Mouse (Mus musculus) adrenal gland, postnatal 25 days (tissue): ENCODE results near the gene Oxa1l. TPM values are rescaled to one million over a fixed set of nuclear protein-coding genes. Genes with fewer than 3 reads are reported as not detected.

ENCODE experiments used
- DNase-seq: peaks from one replicate; pipeline ENCODE4 v3.0.0; 2021; ENCODE audit warnings: mixed read lengths
- total RNA-seq: library from RNA; stranded (reverse); gene quantifications from 2 replicates; pipeline ENCODE4 v1.2.3, GENCODE M21; 2021

The Oxa1l gene
- total RNA-seq, 1 experiment from 2014 or later: 126 TPM

DNA sequence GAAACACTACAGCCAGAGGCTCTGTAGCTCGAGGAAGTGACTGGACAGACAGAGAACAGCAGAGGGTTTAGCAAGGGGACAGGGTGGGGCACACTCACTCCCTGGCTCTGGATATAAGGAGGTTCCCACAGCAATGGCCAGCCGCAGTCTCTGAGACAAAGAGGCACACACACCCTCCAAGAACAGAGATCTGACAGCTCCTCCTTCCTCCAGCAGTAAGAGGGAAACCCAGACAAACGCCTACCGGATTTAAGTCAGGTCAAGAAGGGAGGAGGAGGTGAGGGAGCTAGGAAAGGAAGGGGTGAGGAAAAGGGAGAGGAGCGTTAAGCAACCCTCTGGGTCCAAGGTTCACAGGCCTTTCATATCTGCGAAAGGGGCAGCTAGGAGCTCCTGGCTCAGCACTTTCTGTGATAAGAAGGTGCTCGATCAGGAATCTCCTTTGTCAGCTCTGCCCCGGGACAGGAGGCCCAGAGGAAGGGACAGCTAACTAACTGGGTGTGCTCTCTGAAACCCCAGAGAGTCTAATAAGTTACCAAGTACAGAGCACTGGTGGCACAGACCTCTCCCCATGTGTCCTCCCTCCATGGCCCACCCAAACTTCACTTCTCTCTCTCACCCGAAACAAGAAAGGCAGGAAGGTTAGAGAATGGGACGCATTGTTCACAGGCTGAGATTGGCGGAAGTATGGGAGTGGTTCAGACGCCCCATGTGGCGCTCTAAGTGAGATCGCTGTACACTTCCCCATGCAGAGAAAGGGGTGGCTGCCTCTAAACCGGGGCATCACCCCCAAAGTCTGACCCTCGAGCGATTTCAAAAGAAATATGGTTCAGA, 49.6 kb downstream of the Oxa1l start:
- DNase-seq: no peak

DNA sequence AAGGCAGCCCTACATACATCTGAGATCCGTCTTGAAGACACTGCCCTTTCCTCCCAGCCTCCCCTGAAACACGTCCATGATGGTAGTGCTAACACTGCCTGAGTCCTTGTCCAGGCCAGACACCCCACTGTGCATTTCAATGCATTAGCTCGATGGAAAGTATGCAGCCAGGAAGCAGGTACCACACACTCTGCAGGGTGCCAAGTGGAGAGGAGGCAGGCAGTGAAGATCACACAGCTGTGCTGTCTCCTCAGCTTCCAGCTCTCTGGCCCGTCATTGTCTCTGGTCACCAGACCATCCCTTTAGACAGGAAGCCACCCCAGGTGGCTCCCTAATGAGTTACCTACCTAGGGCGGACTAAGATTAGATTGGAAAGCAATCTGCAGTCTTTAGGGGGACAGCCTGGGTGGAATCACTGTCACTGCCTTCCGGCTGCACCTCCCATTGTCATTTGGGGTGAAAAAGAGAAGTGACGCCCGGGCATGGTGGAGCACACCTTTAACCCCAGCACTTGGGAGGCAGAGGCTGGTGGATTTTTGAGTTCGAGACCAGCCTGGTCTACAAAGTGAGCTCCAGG, 51.5 kb downstream of the Oxa1l start:
- DNase-seq: no peak

GRCm38 (mm10) chr14:54412629-54413170, 52.1 kb downstream of the Oxa1l start:
- DNase-seq: peak; percentile 31

DNA sequence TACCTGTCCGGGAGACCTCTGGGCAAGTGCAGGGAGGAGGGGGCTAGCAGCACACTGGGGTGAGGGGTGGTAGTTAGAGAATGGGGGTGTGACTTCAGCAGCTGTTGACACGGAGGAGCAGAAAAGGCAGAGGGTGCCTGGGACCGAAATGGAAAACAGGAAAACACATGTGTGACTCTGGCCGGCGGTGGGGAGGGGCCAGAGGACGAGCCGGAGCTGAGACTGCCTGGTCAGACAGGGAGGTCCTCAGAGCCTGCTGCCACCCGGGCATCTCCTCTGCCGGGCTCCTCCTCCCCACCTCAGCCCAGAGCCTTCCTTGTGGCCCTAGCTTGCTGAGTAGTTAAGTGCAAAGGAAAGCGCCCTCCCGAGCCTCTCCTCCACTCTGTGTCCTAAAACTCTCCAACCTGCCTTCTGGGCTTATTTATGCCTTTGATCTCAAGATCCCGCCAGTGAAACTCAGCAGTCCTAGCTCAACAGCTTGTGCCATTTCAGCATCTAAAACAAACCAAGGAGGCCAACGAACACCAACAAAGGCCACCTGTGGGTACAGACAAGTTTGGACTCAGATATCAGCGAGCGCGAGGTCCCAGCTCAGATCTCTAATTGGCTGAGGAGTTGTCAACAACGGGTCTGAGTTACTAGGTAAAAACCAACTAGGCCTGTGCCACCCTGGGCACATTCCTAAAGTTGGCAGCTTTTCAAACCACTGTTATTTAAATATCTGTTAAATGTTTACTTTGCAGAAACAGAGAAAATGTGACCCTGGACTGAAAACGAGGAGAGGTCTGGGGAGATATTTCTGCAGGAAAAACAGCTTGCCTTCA, 53.5 kb downstream of the Oxa1l start:
- DNase-seq: peak; percentile 30

DNA sequence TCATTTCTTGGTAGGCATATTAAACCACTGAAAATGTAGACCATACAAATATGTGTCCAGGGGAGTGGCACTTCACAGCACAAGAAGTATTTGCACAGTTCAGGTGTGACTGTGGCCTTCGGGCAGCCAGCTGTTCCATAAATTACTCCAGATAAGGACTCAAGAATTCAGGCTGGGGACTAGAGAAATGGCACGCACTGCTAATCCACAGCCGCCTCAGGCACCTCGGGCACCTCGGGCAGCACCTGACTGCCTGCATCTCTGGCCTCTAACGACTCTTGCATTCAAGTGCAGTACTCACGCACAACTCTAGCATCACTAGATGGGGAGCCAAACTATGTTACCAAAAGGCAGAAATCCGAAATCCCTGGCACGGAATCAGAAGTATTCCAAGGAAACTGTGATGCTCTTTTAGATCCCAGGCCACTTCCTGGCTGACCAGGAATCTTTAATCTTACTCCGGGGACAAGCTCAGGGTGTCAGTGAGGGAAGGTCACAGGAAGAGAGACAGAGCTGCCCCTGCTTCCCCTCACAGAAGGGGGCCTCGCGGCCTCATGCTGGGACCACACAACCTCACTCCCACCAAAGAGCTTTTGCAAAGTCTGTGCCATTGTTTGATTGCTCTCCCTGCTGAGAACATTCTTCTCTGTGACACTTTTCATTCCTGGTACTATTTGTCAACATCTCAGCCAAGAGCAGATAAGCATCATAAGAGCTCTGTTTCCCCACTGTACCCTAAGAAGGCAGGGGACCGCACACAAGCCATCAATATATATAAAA, 54.8 kb downstream of the Oxa1l start:
- no peak for DNase-seq

DNA sequence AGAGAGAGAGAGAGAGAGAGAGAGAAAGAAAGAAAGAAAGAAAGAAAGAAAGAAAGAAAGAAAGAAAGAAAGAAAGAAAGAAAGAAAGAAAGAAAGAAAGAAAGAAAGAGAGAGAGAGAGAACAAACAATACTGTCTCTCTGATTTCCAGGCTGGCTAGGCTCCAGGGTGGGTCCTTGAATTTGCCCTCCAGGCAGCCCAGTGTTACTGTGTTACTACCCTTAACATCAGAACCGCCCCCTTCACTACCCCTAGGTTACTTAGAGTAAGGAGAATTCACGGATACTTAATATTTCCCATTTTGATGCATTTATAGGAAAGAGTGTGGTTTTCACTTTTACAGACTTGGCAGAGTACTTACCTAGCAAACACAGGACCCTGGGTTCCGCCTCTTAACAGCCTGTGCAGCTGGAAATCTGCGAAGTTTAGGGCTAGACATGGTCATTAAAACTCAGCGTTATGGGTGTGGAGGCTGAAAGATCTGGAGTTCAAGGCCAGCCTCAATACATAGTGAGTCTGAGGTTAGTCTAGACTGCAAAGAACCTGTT, 55.7 kb downstream of the Oxa1l start:
- no peak for DNase-seq

DNA sequence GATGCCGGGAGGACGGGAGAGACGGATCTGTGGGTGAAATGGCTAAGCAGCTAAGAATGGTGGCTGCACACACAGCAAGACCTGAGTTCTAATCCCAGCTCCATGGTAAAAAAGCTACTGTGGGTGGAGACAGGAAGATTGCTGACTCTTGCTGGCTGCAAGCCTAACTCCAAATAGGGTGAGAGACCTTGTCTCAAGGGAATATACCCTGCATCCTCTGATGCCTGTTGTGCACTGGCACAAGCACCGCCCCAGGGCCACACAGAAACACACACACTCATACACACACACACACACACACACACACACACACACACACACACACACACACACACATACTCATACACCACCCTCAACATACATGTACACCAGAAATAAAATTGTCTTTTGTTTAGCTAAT, 56.2 kb downstream of the Oxa1l start:
- no peak for DNase-seq

- no peak for DNase-seq
Measured at GRCm38 (mm10) chr14:54417623-54418081, 57.0 kb downstream of the Oxa1l start, which contains the start of gene Slc7a7. Gene Slc7a7, minus strand, starts transcription at chr14:54417780.

Other genes starting within 250 kb of the Oxa1l start
- 310 and 330 TPM in 2 replicates for gene Dad1, start 106.7 kb upstream of the Oxa1l start, total RNA-seq
- gene Abhd4, start 106.6 kb upstream of the Oxa1l start, total RNA-seq: 630 and 676 TPM in 2 replicates
- gene Olfr49, start 75.9 kb upstream of the Oxa1l start, total RNA-seq: 0.14 TPM in 1 of 2 replicates, not detected in the other
- 5.4 and 5.9 TPM in 2 replicates for gene Slc7a7, start 56.9 kb downstream of the Oxa1l start, total RNA-seq
- gene Mrpl52, start 66.1 kb downstream of the Oxa1l start, total RNA-seq: 197 and 205 TPM in 2 replicates
- 56.4 and 68.5 TPM in 2 replicates for gene Mmp14, start 70.8 kb downstream of the Oxa1l start, total RNA-seq
- 109 and 130 TPM in 2 replicates for gene Lrp10, start 103.3 kb downstream of the Oxa1l start, total RNA-seq
- gene Rem2, start 115.3 kb downstream of the Oxa1l start, total RNA-seq: 0.64 and 0.67 TPM in 2 replicates
- gene Prmt5, start 156.7 kb downstream of the Oxa1l start, total RNA-seq: 46.6 and 48.6 TPM in 2 replicates
- 29.5 and 32.5 TPM in 2 replicates for gene Haus4, start 193.8 kb downstream of the Oxa1l start, total RNA-seq
- gene Ajuba, start 216.7 kb downstream of the Oxa1l start, total RNA-seq: 19.6 and 24.2 TPM in 2 replicates
- gene 4931414P19Rik, start 245.2 kb downstream of the Oxa1l start, total RNA-seq: 7.9 and 12.2 TPM in 2 replicates